In the genomic region with DNA sequence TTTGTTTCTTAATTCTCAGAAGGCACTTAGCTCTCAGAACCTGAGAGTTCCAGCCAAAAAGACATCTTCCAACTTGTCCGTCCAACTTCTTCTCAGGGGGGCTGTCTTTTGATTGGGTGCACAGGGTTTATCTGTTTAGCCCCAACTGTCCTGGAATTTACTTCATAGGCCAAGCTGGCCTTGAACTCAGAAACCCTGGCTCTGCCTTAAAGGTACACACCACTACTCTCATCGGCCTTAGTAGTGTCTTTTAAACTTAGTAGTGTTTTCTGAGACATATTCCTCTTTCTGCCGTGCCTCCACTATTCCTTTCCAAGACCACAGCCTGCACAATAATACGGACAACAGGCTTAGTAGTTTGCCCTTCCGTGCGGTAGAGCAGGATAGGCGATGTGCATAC, we compare ENCODE assay signal across 13 mouse cellular contexts. TPM values are rescaled to one million over a fixed set of nuclear protein-coding genes. Genes with fewer than 3 reads are reported as not detected.
A peak's percentile ranks its signal among the peaks of the same experiment; 100 is the strongest.
DNase-seq lines count a peak whose midpoint lies in the region; ATAC-seq lines count a peak whose summit lies in the region.
"Had no signal": no experiment of that assay in that cellular context is flagged by ENCODE, and none has a peak within 500 bp of the region (broad histone marks: within the 10 kb centered on the region; RNA-seq: fewer than 3 reads in every experiment).

No protein-coding gene starts in this region.

- no peaks in the 10 kb centered on the region for H3K27me3 ChIP-seq in kidney, embryonic 14.5 days (ENCODE audit: control insufficient read depth, insufficient read depth, low read length)
- no peaks in the 10 kb centered on the region for H3K27me3 ChIP-seq in embryonic facial prominence, embryonic 11.5 days (ENCODE audit: control insufficient read depth, insufficient read depth, low read length)
- H3K27me3 ChIP-seq in limb, embryonic 15.5 days = no peaks in the 10 kb centered on the region; the same call in 1 of the 2 replicates
- peaks cover 2% of the 10 kb centered on the region; the same call in 1 of the 2 replicates for H3K27me3 ChIP-seq in midbrain, embryonic 16.5 days (ENCODE audit: control insufficient read depth, insufficient read depth, low read depth, low read length)

- no peaks in the 10 kb centered on the region for H3K9me3 ChIP-seq in kidney, embryonic 14.5 days (ENCODE audit: control insufficient read depth, low read length)
- no peaks in the 10 kb centered on the region for H3K9me3 ChIP-seq in embryonic facial prominence, embryonic 11.5 days (replicated peaks; ENCODE audit: control insufficient read depth, low read length)
- no peaks in the 10 kb centered on the region for H3K9me3 ChIP-seq in limb, embryonic 15.5 days
- no peaks in the 10 kb centered on the region for H3K9me3 ChIP-seq in midbrain, embryonic 16.5 days (replicated peaks; ENCODE audit: control insufficient read depth, low read length, poor library complexity, severe bottlenecking)

- peak overlapping the region; percentile 62; the same call in 1 of the 2 replicates for H3K4me2 ChIP-seq in kidney, embryonic 14.5 days (replicated peaks; ENCODE audit: low read depth, low read length)
- H3K4me2 ChIP-seq in embryonic facial prominence, embryonic 11.5 days (ENCODE audit: low read depth, low read length) = no peak overlapping the region
- peak overlapping the region; percentile 58 for H3K4me2 ChIP-seq in limb, embryonic 15.5 days
- no peak overlapping the region for H3K4me2 ChIP-seq in midbrain, embryonic 16.5 days (ENCODE audit: low read length)

- peak overlapping the region; percentile 63 for H3K4me3 ChIP-seq in kidney, embryonic 14.5 days (ENCODE audit: low read length)
- peak overlapping the region; percentile 74 for H3K4me3 ChIP-seq in brown adipose tissue, adult 24 weeks (ENCODE audit: insufficient read depth, low read depth, low read length)
- H3K4me3 ChIP-seq in embryonic facial prominence, embryonic 11.5 days (ENCODE audit: low read depth, low read length) = 0 out of 2 replicates have a peak overlapping the region, but pooled peaks have one; percentile 5
- peak overlapping the region; percentile 57; the same call in 1 of the 2 replicates for H3K4me3 ChIP-seq in limb, embryonic 15.5 days
- H3K4me3 ChIP-seq in midbrain, embryonic 16.5 days (ENCODE audit: low read depth, low read length) = no peak overlapping the region

- no peak overlapping the region for H3K9ac ChIP-seq in kidney, embryonic 14.5 days (ENCODE audit: low read depth, low read length)
- no peak overlapping the region for H3K9ac ChIP-seq in embryonic facial prominence, embryonic 11.5 days (replicated peaks; ENCODE audit: low read length)
- no peak overlapping the region for H3K9ac ChIP-seq in limb, embryonic 15.5 days
- no peak overlapping the region for H3K9ac ChIP-seq in midbrain, embryonic 16.5 days (ENCODE audit: low read depth, low read length)

- peaks cover 18% of the 10 kb centered on the region for H3K4me1 ChIP-seq in kidney, embryonic 14.5 days (ENCODE audit: control insufficient read depth, insufficient read depth, low read length)
- peaks cover 14% of the 10 kb centered on the region for H3K4me1 ChIP-seq in brown adipose tissue, adult 24 weeks (ENCODE audit: control insufficient read depth, insufficient read depth, insufficient read length, low read length)
- no peaks in the 10 kb centered on the region; the same call in 1 of the 2 replicates for H3K4me1 ChIP-seq in embryonic facial prominence, embryonic 11.5 days (ENCODE audit: control insufficient read depth, insufficient read depth, low read length)
- peaks cover 20% of the 10 kb centered on the region for H3K4me1 ChIP-seq in limb, embryonic 15.5 days
- peaks cover 7% of the 10 kb centered on the region; the same call in 1 of the 2 replicates for H3K4me1 ChIP-seq in midbrain, embryonic 16.5 days (ENCODE audit: control insufficient read depth, insufficient read depth, low read length)

- no peak for DNase-seq in kidney, postnatal 10 days
- DNase-seq in embryonic facial prominence, embryonic 11.5 days (ENCODE audit: low spot score) = no peak
- DNase-seq in T-cell, adult 2 months (ENCODE audit: low spot score) = no peak
- no peak for DNase-seq in frontal cortex, postnatal 25 days (ENCODE audit: low spot score in 2 of 2)
- DNase-seq: adrenal gland, postnatal 36 days; cerebellum, adult 18-20 months; embryo, embryonic 11 days; heart, postnatal 4 days; thymus, adult 18-20 months had no signal

- H3K27ac ChIP-seq in kidney, embryonic 14.5 days (ENCODE audit: low read depth, low read length) = no peak overlapping the region
- H3K27ac ChIP-seq in brown adipose tissue, adult 24 weeks (replicated peaks; ENCODE audit: low read depth, low read length) = 0 out of 2 replicates have a peak overlapping the region, but pooled peaks have one; percentile 15
- no peak overlapping the region for H3K27ac ChIP-seq in embryonic facial prominence, embryonic 11.5 days (replicated peaks; ENCODE audit: low read depth, low read length)
- no peak overlapping the region for H3K27ac ChIP-seq in limb, embryonic 15.5 days
- no peak overlapping the region for H3K27ac ChIP-seq in midbrain, embryonic 16.5 days (ENCODE audit: low read length)

- no peaks in the 10 kb centered on the region for H3K36me3 ChIP-seq in kidney, embryonic 14.5 days (ENCODE audit: control insufficient read depth, insufficient read depth, low read length)
- H3K36me3 ChIP-seq in embryonic facial prominence, embryonic 11.5 days (replicated peaks; ENCODE audit: control insufficient read depth, insufficient read depth, low read depth, low read length) = no peaks in the 10 kb centered on the region
- no peaks in the 10 kb centered on the region for H3K36me3 ChIP-seq in limb, embryonic 15.5 days
- no peaks in the 10 kb centered on the region for H3K36me3 ChIP-seq in midbrain, embryonic 16.5 days (ENCODE audit: control insufficient read depth, insufficient read depth, low read length)

- no peak for ATAC-seq in kidney, embryonic 14.5 days (ENCODE audit: low FRiP score, low TSS enrichment)
- no peak for ATAC-seq in embryonic facial prominence, embryonic 11.5 days (replicated peaks; ENCODE audit: insufficient number of reproducible peaks, low FRiP score, low TSS enrichment, low read depth)
- ATAC-seq in limb, embryonic 15.5 days (ENCODE audit: insufficient number of reproducible peaks, low FRiP score, low TSS enrichment, low read depth) = no peak
- ATAC-seq in midbrain, embryonic 16.5 days = no peak

- 92% methylated on average over 7 of the region's 7 CpGs for WGBS in kidney, embryonic 14.5 days
- 93% methylated on average over 7 of the region's 7 CpGs for WGBS in embryonic facial prominence, embryonic 11.5 days
- WGBS in limb, embryonic 15.5 days = 91% methylated on average over 7 of the region's 7 CpGs
- 96% methylated on average over 7 of the region's 7 CpGs for WGBS in midbrain, embryonic 16.5 days

RNA-seq across cellular contexts. Expression of a gene that starts 1.2 kb away (rescaled TPM):
- polyA plus RNA-seq in kidney, embryonic 14.5 days (2014; fragmentation: Nextera tagmentation; extraction: Ambion mirVana) = 9.1 and 11.5 TPM in 2 replicates
- polyA plus RNA-seq in brown adipose tissue, adult 24 weeks (2012; ENCODE audit: insufficient read depth, insufficient read length, missing spikeins) = 70.3 and 94.2 TPM in 2 replicates
- 6.8 and 7.1 TPM in 2 replicates for polyA plus RNA-seq in embryonic facial prominence, embryonic 11.5 days (2014; fragmentation: Nextera tagmentation; extraction: Ambion mirVana)
- 6.2 and 6.3 TPM in 2 replicates for polyA plus RNA-seq in limb, embryonic 15.5 days (2015; fragmentation: Nextera tagmentation; extraction: Ambion mirVana)
- 1.2 and 1.9 TPM in 2 replicates for polyA plus RNA-seq in midbrain, embryonic 16.5 days (2015; fragmentation: Nextera tagmentation; extraction: Ambion mirVana)

RNA-seq across cellular contexts. Expression of a gene that starts 29.1 kb away (rescaled TPM):
- 118 and 197 TPM in 2 replicates for polyA plus RNA-seq in kidney, embryonic 14.5 days (2014; fragmentation: Nextera tagmentation; extraction: Ambion mirVana)
- 60.1 and 63.6 TPM in 2 replicates for polyA plus RNA-seq in brown adipose tissue, adult 24 weeks (2012; ENCODE audit: insufficient read depth, insufficient read length, missing spikeins)
- polyA plus RNA-seq in embryonic facial prominence, embryonic 11.5 days (2014; fragmentation: Nextera tagmentation; extraction: Ambion mirVana) = 171 and 185 TPM in 2 replicates
- 231 and 234 TPM in 2 replicates for polyA plus RNA-seq in limb, embryonic 15.5 days (2015; fragmentation: Nextera tagmentation; extraction: Ambion mirVana)
- polyA plus RNA-seq in midbrain, embryonic 16.5 days (2015; fragmentation: Nextera tagmentation; extraction: Ambion mirVana) = 151 and 158 TPM in 2 replicates

RNA-seq across cellular contexts. Expression of a gene that starts 35.6 kb away (rescaled TPM):
- 0.14 TPM in 1 of 2 replicates, not detected in the other for polyA plus RNA-seq in kidney, embryonic 14.5 days (2014; fragmentation: Nextera tagmentation; extraction: Ambion mirVana)
- not detected in 2 replicates for polyA plus RNA-seq in brown adipose tissue, adult 24 weeks (2012; ENCODE audit: insufficient read depth, insufficient read length, missing spikeins)
- 0.52 and 1.0 TPM in 2 replicates for polyA plus RNA-seq in embryonic facial prominence, embryonic 11.5 days (2014; fragmentation: Nextera tagmentation; extraction: Ambion mirVana)
- 22.7 and 31.1 TPM in 2 replicates for polyA plus RNA-seq in limb, embryonic 15.5 days (2015; fragmentation: Nextera tagmentation; extraction: Ambion mirVana)
- 0.43 and 0.61 TPM in 2 replicates for polyA plus RNA-seq in midbrain, embryonic 16.5 days (2015; fragmentation: Nextera tagmentation; extraction: Ambion mirVana)

RNA-seq across cellular contexts. Expression of a gene that starts 51.4 kb away (rescaled TPM):
- 4.1 and 4.5 TPM in 2 replicates for polyA plus RNA-seq in kidney, embryonic 14.5 days (2014; fragmentation: Nextera tagmentation; extraction: Ambion mirVana)
- polyA plus RNA-seq in brown adipose tissue, adult 24 weeks (2012; ENCODE audit: insufficient read depth, insufficient read length, missing spikeins) = 4.2 and 5.3 TPM in 2 replicates
- polyA plus RNA-seq in embryonic facial prominence, embryonic 11.5 days (2014; fragmentation: Nextera tagmentation; extraction: Ambion mirVana) = 2.4 and 3.7 TPM in 2 replicates
- polyA plus RNA-seq in limb, embryonic 15.5 days (2015; fragmentation: Nextera tagmentation; extraction: Ambion mirVana) = 3.6 and 3.7 TPM in 2 replicates
- 9.4 and 11.4 TPM in 2 replicates for polyA plus RNA-seq in midbrain, embryonic 16.5 days (2015; fragmentation: Nextera tagmentation; extraction: Ambion mirVana)

RNA-seq across cellular contexts. Expression of a gene that starts 53.1 kb away (rescaled TPM):
- 154 and 193 TPM in 2 replicates for polyA plus RNA-seq in kidney, embryonic 14.5 days (2014; fragmentation: Nextera tagmentation; extraction: Ambion mirVana)
- 138 and 145 TPM in 2 replicates for polyA plus RNA-seq in brown adipose tissue, adult 24 weeks (2012; ENCODE audit: insufficient read depth, insufficient read length, missing spikeins)
- polyA plus RNA-seq in embryonic facial prominence, embryonic 11.5 days (2014; fragmentation: Nextera tagmentation; extraction: Ambion mirVana) = 122 and 136 TPM in 2 replicates
- 126 and 128 TPM in 2 replicates for polyA plus RNA-seq in limb, embryonic 15.5 days (2015; fragmentation: Nextera tagmentation; extraction: Ambion mirVana)
- polyA plus RNA-seq in midbrain, embryonic 16.5 days (2015; fragmentation: Nextera tagmentation; extraction: Ambion mirVana) = 126 and 134 TPM in 2 replicates

Comparison
In these comparisons a context has a peak if more than half of its experiments do, and no peak if none do; other contexts are left out.
1. H3K4me2 ChIP-seq: peak in kidney, embryonic 14.5 days (single experiment) and limb, embryonic 15.5 days (single experiment); none in embryonic facial prominence, embryonic 11.5 days (single experiment) and midbrain, embryonic 16.5 days (single experiment).
2. RNA of a gene that starts 35.6 kb away (polyA plus RNA-seq): 22.7 to 31.1 TPM in limb, embryonic 15.5 days; 0.52 to 1.0 TPM in embryonic facial prominence, embryonic 11.5 days, 0.43 to 0.61 TPM in midbrain, embryonic 16.5 days, 0.14 TPM in kidney, embryonic 14.5 days and not detected in brown adipose tissue, adult 24 weeks; every median in the first group is over 10 times any median in the second.